Mouse (Mus musculus) macrophage (primary cell): ENCODE data around the gene Stxbp6. TPM values are rescaled to one million over a fixed set of nuclear protein-coding genes. Genes with fewer than 3 reads are reported as not detected.

ENCODE experiments used
- H3K27ac ChIP-seq: fragments of 350-480 bp; formaldehyde crosslinking; 2 replicates; pipeline ENCODE4 v1.9.0; 2021
- H3K36me3 ChIP-seq: fragments of 350-480 bp; formaldehyde crosslinking; 2 replicates; pipeline ENCODE4 v1.9.0; 2021; ENCODE audit errors: inconsistent target
- H3K4me3 ChIP-seq: fragments of 350-480 bp; formaldehyde crosslinking; 2 replicates; pipeline ENCODE4 v1.9.0; 2021; ENCODE audit errors: inconsistent target
- H3K79me2 ChIP-seq: fragments of 350-480 bp; formaldehyde crosslinking; 2 replicates; pipeline ENCODE4 v1.9.0; 2021; ENCODE audit errors: inconsistent target
- WGBS: methylation state at CpG from one replicate; pipeline ENCODE4 v1.1.7; 2026; ENCODE audit warnings: inconsistent platforms; ENCODE audit not compliant: missing documents; 5-methylcytosine and 5-hydroxymethylcytosine counted together
- polyA plus RNA-seq: library from polyadenylated mRNA; stranded (reverse); fragments of 250-400 nt; gene quantifications from 3 replicates; pipeline ENCODE4 v1.2.4, GENCODE M21; 2018; ENCODE audit warnings: inconsistent platforms

The Stxbp6 gene
- polyA plus RNA-seq, 1 experiment from 2014 or later, result 0.62 TPM

GRCm38 (mm10) chr12:45037496-45037895 is 37.0 kb downstream of the Stxbp6 start:
- no peak overlapping the region for H3K4me3 ChIP-seq
- WGBS, result 94% methylated on average over 1 of the region's 1 CpGs

GRCm38 (mm10) chr12:45037091-45037490 is 37.4 kb downstream of the Stxbp6 start:
- Histone ChIP-seq H3K36me3 (no peaks in the 10 kb centered on the region), H3K27ac (no peak overlapping the region), H3K79me2 (no peaks in the 10 kb centered on the region), H3K4me3 (no peak overlapping the region)
- 92% methylated on average over 4 of the region's 4 CpGs for WGBS

More at GRCm38 (mm10) chr12:45037496-45037895, 37.0 kb downstream of the Stxbp6 start:
- H3K27ac ChIP-seq, result no peak overlapping the region
- H3K79me2 ChIP-seq, result no peaks in the 10 kb centered on the region
- H3K36me3 ChIP-seq, result no peaks in the 10 kb centered on the region

DNA sequence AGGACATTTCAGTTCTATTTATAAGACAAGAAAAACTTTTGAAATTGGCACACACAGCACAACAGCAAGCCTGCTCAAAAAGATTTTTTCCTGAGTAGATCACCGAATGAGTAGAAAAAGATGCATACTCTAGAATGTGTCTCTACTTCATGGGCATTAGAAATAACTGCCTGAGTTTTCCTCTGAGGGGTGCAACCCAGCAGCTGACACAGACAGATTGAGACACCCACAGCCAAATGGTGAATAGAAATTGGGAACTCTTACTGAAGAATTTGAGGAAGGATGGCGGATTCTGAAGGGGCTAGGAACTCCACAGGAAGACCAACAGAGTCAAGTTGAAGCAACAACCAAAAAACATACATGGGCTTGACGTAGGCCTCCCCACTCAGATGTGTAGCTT is 43.8 kb downstream of the Stxbp6 start:
- H3K4me3 ChIP-seq, result no peak overlapping the region
- H3K27ac ChIP-seq, result no peak overlapping the region
- no peaks in the 10 kb centered on the region for H3K79me2 ChIP-seq
- H3K36me3 ChIP-seq, result no peaks in the 10 kb centered on the region
- WGBS, result 92% methylated on average over 3 of the region's 3 CpGs

DNA sequence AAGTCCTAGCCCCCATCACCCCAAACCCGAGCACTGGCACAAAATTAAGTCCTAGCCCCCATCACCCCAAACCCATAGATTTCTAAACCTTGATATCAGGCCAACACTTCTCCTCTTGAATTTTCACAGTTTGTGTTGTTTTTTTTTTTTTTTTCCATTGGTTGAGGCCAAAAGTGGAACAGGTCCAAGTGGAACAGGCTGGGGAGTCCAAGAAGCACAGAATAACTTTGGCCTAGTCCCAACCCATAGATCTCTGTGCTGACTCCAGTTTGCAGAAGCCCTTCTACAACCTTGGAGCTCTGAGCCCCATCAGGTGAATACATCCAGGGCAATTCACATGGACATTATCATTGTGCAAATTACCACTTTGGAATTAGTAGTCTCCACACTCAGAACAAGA is 48.2 kb downstream of the Stxbp6 start:
- no peak overlapping the region for H3K4me3 ChIP-seq
- no peak overlapping the region for H3K27ac ChIP-seq
- H3K36me3 ChIP-seq, result no peaks in the 10 kb centered on the region
- 90% methylated on average over 1 of the region's 1 CpGs for WGBS
- no peaks in the 10 kb centered on the region for H3K79me2 ChIP-seq

- Histone ChIP-seq H3K36me3 (no peaks in the 10 kb centered on the region), H3K4me3 (no peak overlapping the region), H3K79me2 (no peaks in the 10 kb centered on the region), H3K27ac (no peak overlapping the region)
- 92% methylated on average over 3 of the region's 3 CpGs for WGBS
Observed at GRCm38 (mm10) chr12:45020018-45020417, 54.5 kb downstream of the Stxbp6 start.

- WGBS, result 94% methylated on average over 12 of the region's 12 CpGs
- H3K4me3 ChIP-seq, result no peak overlapping the region
- H3K27ac ChIP-seq, result no peak overlapping the region
- H3K36me3 ChIP-seq, result no peaks in the 10 kb centered on the region
- no peaks in the 10 kb centered on the region for H3K79me2 ChIP-seq
Observed at GRCm38 (mm10) chr12:45019059-45019822, 55.3 kb downstream of the Stxbp6 start.

- Histone ChIP-seq H3K4me3 (no peak overlapping the region), H3K27ac (no peak overlapping the region), H3K79me2 (no peaks in the 10 kb centered on the region), H3K36me3 (no peaks in the 10 kb centered on the region)
- 97% methylated on average over 5 of the region's 5 CpGs for WGBS
Observed at GRCm38 (mm10) chr12:45013246-45013756, 61.2 kb downstream of the Stxbp6 start.

- no peaks in the 10 kb centered on the region for H3K79me2 ChIP-seq
- H3K27ac ChIP-seq, result peak overlapping the region; percentile 69
- no peak overlapping the region for H3K4me3 ChIP-seq
- WGBS, result 52% methylated on average over 11 of the region's 11 CpGs
- H3K36me3 ChIP-seq, result no peaks in the 10 kb centered on the region
Observed at GRCm38 (mm10) chr12:45011436-45012089, 62.9 kb downstream of the Stxbp6 start.

DNA sequence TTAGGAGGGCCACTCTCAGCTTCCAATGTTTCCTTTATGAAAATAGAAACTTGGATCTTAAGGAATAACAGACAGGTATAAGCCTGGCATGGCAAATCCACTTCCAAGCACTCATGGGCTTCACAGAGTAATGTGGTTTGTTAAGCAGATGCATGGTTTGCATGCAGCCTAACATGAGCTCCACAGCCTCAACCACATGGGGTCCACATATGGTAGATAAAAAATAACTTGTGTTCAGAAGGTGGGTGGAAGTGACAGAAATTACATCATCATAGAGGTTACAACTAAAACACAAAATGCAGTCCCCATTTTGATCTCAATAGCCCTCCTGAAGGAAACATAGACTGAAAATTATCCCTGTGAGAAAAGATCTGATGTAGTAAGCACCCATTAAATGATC is 63.5 kb downstream of the Stxbp6 start:
- Histone ChIP-seq H3K79me2 (no peaks in the 10 kb centered on the region), H3K4me3 (no peak overlapping the region), H3K27ac (peak overlapping the region; percentile 69), H3K36me3 (no peaks in the 10 kb centered on the region)

DNA sequence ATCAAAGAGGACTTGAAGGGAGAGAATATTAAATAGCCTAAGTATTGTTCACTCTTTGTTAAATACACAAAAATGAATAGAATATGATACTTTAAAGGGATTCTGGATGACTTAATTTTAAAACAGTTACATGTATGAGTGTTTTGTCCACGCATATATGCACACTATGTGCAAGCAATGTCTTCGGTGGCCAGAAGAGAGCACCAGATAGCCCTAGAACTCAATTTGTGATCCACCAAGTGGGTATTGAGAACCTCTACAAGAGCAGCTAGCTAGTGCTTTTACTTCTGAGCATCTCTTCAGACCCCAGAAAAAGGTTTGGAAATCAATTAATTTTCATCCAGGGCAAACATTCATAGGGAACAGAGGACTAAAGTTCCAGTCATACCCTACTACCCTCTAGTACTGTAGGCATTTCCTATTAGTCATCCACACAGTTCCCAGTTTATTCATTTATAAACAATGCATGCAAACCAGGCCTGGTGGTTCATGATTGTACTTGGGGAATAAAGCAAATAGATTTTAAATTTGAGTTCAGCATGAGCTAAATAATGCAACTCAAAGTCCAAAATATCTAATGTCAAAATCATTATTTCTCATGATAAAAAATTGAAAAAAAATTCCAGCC is 64.4 kb downstream of the Stxbp6 start:
- Histone ChIP-seq H3K79me2 (no peaks in the 10 kb centered on the region), H3K4me3 (no peak overlapping the region), H3K27ac (no peak overlapping the region), H3K36me3 (no peaks in the 10 kb centered on the region)
- 91% methylated on average over 2 of the region's 2 CpGs for WGBS

GRCm38 (mm10) chr12:45006569-45006968 is 67.9 kb downstream of the Stxbp6 start:
- H3K4me3 ChIP-seq, result no peak overlapping the region
- no peaks in the 10 kb centered on the region for H3K36me3 ChIP-seq
- WGBS, result 100% methylated on average over 1 of the region's 2 CpGs
- H3K79me2 ChIP-seq, result no peaks in the 10 kb centered on the region
- no peak overlapping the region for H3K27ac ChIP-seq

DNA sequence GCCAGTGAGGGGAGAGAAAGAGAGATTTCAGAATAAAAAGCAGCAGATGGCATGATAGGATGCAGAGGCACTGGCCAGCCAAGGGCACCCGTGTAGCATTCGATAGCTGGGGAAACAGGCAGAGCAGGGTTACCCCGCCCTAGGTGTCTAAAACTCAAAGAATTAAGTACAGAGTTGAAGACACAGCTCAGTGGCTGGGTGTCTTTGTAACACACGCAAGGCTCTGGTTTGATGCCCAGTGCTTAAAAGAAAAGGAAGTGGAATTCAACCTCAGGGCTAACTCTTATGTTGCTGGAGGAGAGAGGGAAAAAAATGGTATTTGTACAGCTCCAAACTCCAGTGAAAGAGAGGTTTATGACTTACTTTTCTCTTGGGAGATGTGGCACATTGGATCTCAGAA is 68.5 kb downstream of the Stxbp6 start:
- Histone ChIP-seq H3K79me2 (no peaks in the 10 kb centered on the region), H3K36me3 (no peaks in the 10 kb centered on the region), H3K4me3 (no peak overlapping the region), H3K27ac (no peak overlapping the region)
- WGBS, result 50% methylated on average over 4 of the region's 4 CpGs

- WGBS, result 44% methylated on average over 1 of the region's 1 CpGs
- no peaks in the 10 kb centered on the region for H3K36me3 ChIP-seq
- H3K4me3 ChIP-seq, result no peak overlapping the region
- no peak overlapping the region for H3K27ac ChIP-seq
- no peaks in the 10 kb centered on the region for H3K79me2 ChIP-seq
Observed at GRCm38 (mm10) chr12:45001996-45002395, 72.5 kb downstream of the Stxbp6 start.

DNA sequence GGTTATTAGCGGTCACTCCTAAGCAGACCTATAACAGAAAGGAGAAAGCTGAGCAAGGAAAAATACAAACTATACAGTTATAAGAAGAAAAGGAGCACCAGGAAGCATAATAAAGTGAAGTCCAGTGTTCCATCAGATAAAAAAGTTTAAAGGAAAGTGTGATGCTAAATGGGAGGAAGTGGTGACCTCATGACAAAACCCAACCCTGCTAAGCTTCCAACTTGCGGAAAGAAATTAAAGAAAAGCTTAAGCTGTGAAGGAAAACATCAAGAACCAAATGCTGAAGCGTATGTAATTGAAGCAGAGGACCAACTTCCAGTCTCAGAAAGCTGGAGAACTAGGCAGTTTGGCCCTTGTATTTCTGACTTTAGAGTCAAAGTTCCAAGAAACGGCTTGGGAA is 77.1 kb downstream of the Stxbp6 start:
- WGBS, result 87% methylated on average over 4 of the region's 4 CpGs
- Histone ChIP-seq H3K79me2 (no peaks in the 10 kb centered on the region), H3K27ac (no peak overlapping the region), H3K4me3 (no peak overlapping the region), H3K36me3 (no peaks in the 10 kb centered on the region)

DNA sequence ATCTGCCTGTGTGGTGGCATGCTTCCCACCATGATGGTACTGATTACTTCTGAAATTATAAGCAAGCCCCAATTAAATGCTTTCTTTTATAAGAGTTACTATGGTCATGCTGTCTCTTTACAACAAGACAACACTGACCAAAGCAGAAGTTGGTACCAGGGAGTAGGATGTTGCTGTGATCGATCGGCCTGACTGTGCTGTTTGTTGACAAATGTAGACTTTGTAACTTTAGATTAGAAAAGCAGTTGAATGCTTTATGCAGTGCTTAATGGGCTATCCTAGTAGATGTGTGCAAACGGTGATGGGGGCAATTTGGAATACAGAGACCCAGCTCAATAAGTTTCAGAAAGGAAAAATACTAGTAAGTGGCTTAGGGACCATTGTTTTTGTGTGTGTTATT is 77.6 kb downstream of the Stxbp6 start:
- Histone ChIP-seq H3K27ac (no peak overlapping the region), H3K4me3 (no peak overlapping the region), H3K79me2 (no peaks in the 10 kb centered on the region), H3K36me3 (no peaks in the 10 kb centered on the region)
- 91% methylated on average over 3 of the region's 3 CpGs for WGBS
